In the genomic region with DNA sequence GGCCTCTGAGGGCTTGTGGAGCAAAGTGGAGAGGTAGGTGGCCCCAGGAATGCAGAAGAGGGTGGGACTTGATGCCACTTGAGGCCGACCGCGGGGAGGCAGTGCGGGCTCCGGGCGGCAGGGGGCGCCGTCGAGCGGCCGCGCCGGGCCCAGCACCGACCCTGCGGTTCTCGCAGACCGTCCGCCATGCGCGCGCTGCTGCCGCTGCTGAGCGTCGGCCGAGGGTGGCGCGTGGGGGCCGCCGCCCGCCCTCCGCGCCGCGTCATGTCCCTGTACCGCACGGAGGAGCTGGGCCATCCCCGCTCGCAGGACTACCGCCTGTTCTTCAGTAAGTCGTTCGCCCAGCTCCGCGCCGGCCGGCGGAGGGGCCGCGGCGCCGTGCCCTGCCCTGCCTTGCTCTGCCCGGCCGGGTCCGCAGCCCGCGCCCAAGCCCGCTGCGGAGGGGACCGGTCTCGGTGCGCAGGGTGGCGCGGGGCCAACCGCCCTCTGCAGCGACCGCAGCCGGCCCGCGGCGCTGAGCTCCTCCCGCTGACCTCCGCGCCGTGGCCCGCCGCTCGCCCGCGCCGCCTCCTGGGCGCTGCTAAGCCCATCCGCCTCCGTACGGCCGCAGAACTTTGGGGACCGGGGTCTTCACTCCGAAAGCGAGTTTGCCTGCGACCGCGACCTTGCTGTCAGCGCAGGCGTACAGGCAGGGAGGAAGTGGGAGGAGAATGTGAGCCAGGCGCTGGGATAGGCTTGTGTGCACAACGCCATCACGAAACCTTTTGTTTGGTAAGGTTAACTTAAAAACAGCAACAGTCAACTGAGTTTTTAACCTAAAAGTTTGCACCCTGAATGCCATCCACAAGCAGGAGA, we compare ENCODE assay signal across 7 mouse cellular contexts. TPM values are rescaled to one million over a fixed set of nuclear protein-coding genes. Genes with fewer than 3 reads are reported as not detected.
DNase-seq lines count a peak whose midpoint lies in the region; ATAC-seq and TF ChIP-seq lines count a peak whose summit lies in the region.

Gene Ppa2, plus strand, starts transcription at position 157 of the 855 bp plus-strand sequence.

- peak; percentile 92 for DNase-seq in adrenal gland, postnatal 14 days
- DNase-seq in embryonic facial prominence, embryonic 11.5 days (ENCODE audit: low spot score), result peak; percentile 89
- DNase-seq in heart, adult 11 months, result peak; percentile 99
- peak; percentile 86 for DNase-seq in kidney, adult 18-20 months
- peak; percentile 67 to 84 for DNase-seq in spleen, adult 2 months (ENCODE audit: low read depth in 1 of 2, low spot score in 2 of 2)

- peak within 1 kb of the TSS; percentile 72 for H3K4me3 ChIP-seq in embryonic facial prominence, embryonic 11.5 days (ENCODE audit: low read depth, low read length)
- H3K4me3 ChIP-seq in limb, embryonic 12.5 days (replicated peaks), result peak within 1 kb of the TSS; percentile 75
- peak within 1 kb of the TSS; percentile 92 for H3K4me3 ChIP-seq in midbrain, embryonic 15.5 days
- H3K4me3 ChIP-seq in spleen, adult 2 months (ENCODE audit: extremely low read depth, insufficient read depth, insufficient read length), result peak within 1 kb of the TSS; percentile 76

- peak; percentile 94 for TF ChIP-seq CTCF in spleen, adult 2 months (IDR thresholded peaks at IDR 0.05; ENCODE audit: extremely low read depth, insufficient read depth, insufficient read length, insufficient replicate concordance)

- ATAC-seq in embryonic facial prominence, embryonic 11.5 days (replicated peaks; ENCODE audit: insufficient number of reproducible peaks, low FRiP score, low TSS enrichment, low read depth), result peak; percentile 93
- peak; percentile 94 for ATAC-seq in limb, embryonic 12.5 days (ENCODE audit: insufficient number of reproducible peaks, insufficient read depth, low FRiP score, low TSS enrichment, low read depth)
- peak; percentile 97 for ATAC-seq in midbrain, embryonic 15.5 days (replicated peaks)

- H3K9ac ChIP-seq in embryonic facial prominence, embryonic 11.5 days (replicated peaks; ENCODE audit: low read length), result peak within 1 kb of the TSS; percentile 95
- peak within 1 kb of the TSS; percentile 95 for H3K9ac ChIP-seq in limb, embryonic 12.5 days (replicated peaks)
- peak within 1 kb of the TSS; percentile 91 for H3K9ac ChIP-seq in midbrain, embryonic 15.5 days

- no peaks in the 10 kb centered on the region for H3K9me3 ChIP-seq in embryonic facial prominence, embryonic 11.5 days (replicated peaks; ENCODE audit: control insufficient read depth, low read length)
- peaks cover 7% of the 10 kb centered on the region; the same call in 1 of the 2 replicates for H3K9me3 ChIP-seq in limb, embryonic 12.5 days
- H3K9me3 ChIP-seq in midbrain, embryonic 15.5 days, result no peaks in the 10 kb centered on the region

- H3K4me2 ChIP-seq in embryonic facial prominence, embryonic 11.5 days (ENCODE audit: low read depth, low read length), result peak within 1 kb of the TSS; percentile 72
- H3K4me2 ChIP-seq in limb, embryonic 12.5 days, result peak within 1 kb of the TSS; percentile 61
- peak within 1 kb of the TSS; percentile 64 for H3K4me2 ChIP-seq in midbrain, embryonic 15.5 days

- no peaks in the 10 kb centered on the region for H3K27me3 ChIP-seq in embryonic facial prominence, embryonic 11.5 days (ENCODE audit: control insufficient read depth, insufficient read depth, low read length)
- H3K27me3 ChIP-seq in limb, embryonic 12.5 days, result no peaks in the 10 kb centered on the region
- H3K27me3 ChIP-seq in midbrain, embryonic 15.5 days (replicated peaks), result no peaks in the 10 kb centered on the region
- no peaks in the 10 kb centered on the region for H3K27me3 ChIP-seq in spleen, adult 2 months (ENCODE audit: control insufficient read depth, insufficient read depth, low read length)

- no peaks in the 10 kb centered on the region for H3K4me1 ChIP-seq in embryonic facial prominence, embryonic 11.5 days (ENCODE audit: control insufficient read depth, insufficient read depth, low read length)
- H3K4me1 ChIP-seq in limb, embryonic 12.5 days (replicated peaks), result 0 out of 2 replicates have a peak, but pooled peaks cover 4% of the 10 kb centered on the region
- peaks cover 19% of the 10 kb centered on the region for H3K4me1 ChIP-seq in midbrain, embryonic 15.5 days
- H3K4me1 ChIP-seq in spleen, adult 2 months (ENCODE audit: control insufficient read depth, insufficient read depth, insufficient read length), result no peaks in the 10 kb centered on the region; the same call in 1 of the 2 replicates

- under 1% methylated on average over 76 of the region's 95 CpGs for WGBS in embryonic facial prominence, embryonic 11.5 days
- under 1% methylated on average over 93 of the region's 95 CpGs for WGBS in limb, embryonic 12.5 days
- WGBS in midbrain, embryonic 15.5 days, result under 1% methylated on average over 95 of the region's 95 CpGs
- under 1% methylated on average over 89 of the region's 95 CpGs for WGBS in spleen, adult 2 months

- TF ChIP-seq POLR2A in spleen, adult 2 months (IDR thresholded peaks at IDR 0.05; ENCODE audit: low read depth, low read length), result peak; percentile 83

- H3K36me3 ChIP-seq in embryonic facial prominence, embryonic 11.5 days (replicated peaks; ENCODE audit: control insufficient read depth, insufficient read depth, low read depth, low read length), result no peaks in the 10 kb centered on the region
- peaks cover 3% of the 10 kb centered on the region; the same call in 1 of the 2 replicates for H3K36me3 ChIP-seq in limb, embryonic 12.5 days
- H3K36me3 ChIP-seq in midbrain, embryonic 15.5 days (replicated peaks), result no peaks in the 10 kb centered on the region
- no peaks in the 10 kb centered on the region for H3K36me3 ChIP-seq in spleen, adult 2 months (ENCODE audit: control insufficient read depth, insufficient read depth, low read length)

- H3K27ac ChIP-seq in embryonic facial prominence, embryonic 11.5 days (replicated peaks; ENCODE audit: low read depth, low read length), result peak within 1 kb of the TSS; percentile 97
- peak within 1 kb of the TSS; percentile 99 for H3K27ac ChIP-seq in limb, embryonic 12.5 days
- H3K27ac ChIP-seq in midbrain, embryonic 15.5 days, result peak within 1 kb of the TSS; percentile 97
- H3K27ac ChIP-seq in spleen, adult 2 months (ENCODE audit: insufficient read depth, low read length), result peak within 1 kb of the TSS; percentile 97

RNA-seq across cellular contexts. Expression of gene Ppa2, which starts in this region (rescaled TPM):
- 79.0 and 79.7 TPM in 2 replicates for total RNA-seq in adrenal gland, postnatal 14 days (2021)
- polyA plus RNA-seq in embryonic facial prominence, embryonic 11.5 days (2014; fragmentation: Nextera tagmentation; extraction: Ambion mirVana), result 92.6 and 93.0 TPM in 2 replicates
- polyA plus RNA-seq in limb, embryonic 12.5 days (2016; fragmentation: Nextera tagmentation; extraction: Ambion mirVana), result 84.9 and 86.0 TPM in 2 replicates
- polyA plus RNA-seq in midbrain, embryonic 15.5 days (2015; fragmentation: Nextera tagmentation; extraction: Ambion mirVana), result 84.2 and 85.0 TPM in 2 replicates
- polyA plus RNA-seq in spleen, adult 2 months (2012; rRNA removed), result 14.6 and 21.2 TPM in 2 replicates

Comparison
In these comparisons a context has a peak if more than half of its experiments do, and no peak if none do; other contexts are left out.
1. Peak in every context shown above with its lines: DNase-seq, ATAC-seq, H3K4me3 ChIP-seq and H3K27ac ChIP-seq.